Mouse (Mus musculus) forebrain, postnatal 0 days (tissue): ENCODE data around the gene Notch1. TPM values are rescaled to one million over a fixed set of nuclear protein-coding genes. Genes with fewer than 3 reads are reported as not detected.

Experiments used
- ATAC-seq: fragments of 200-750 bp; cut with Nextera tagmentation; 2 replicates; pipeline ENCODE4 v1.8.0; 2017; ENCODE audit warnings: mild to moderate bottlenecking, moderate library complexity
- DNase-seq: peaks from one replicate; pipeline ENCODE4 v3.0.0-alpha.2; 2015
- H3K27ac ChIP-seq: fragments of 300-500 bp; sonication (generic); 2 replicates; pipeline ENCODE4 v1.5.1; 2014; ENCODE audit warnings: low read depth, mild to moderate bottlenecking, antibody characterized with exemption, low read length, moderate library complexity, mixed read lengths
- H3K27me3 ChIP-seq: fragments of 300-500 bp; sonication (generic); 2 replicates; pipeline ENCODE4 v1.6.1; 2014; ENCODE audit warnings: mild to moderate bottlenecking, low read length, mixed read lengths; ENCODE audit not compliant: insufficient read depth
- H3K36me3 ChIP-seq: fragments of 300-500 bp; sonication (generic); 2 replicates; pipeline ENCODE4 v1.6.1; 2014; ENCODE audit warnings: mild to moderate bottlenecking, moderate library complexity; ENCODE audit not compliant: insufficient read depth
- H3K4me1 ChIP-seq: fragments of 300-500 bp; sonication (generic); 2 replicates; pipeline ENCODE4 v1.6.1; 2014; ENCODE audit warnings: antibody characterized with exemption; ENCODE audit not compliant: insufficient read depth
- H3K4me2 ChIP-seq: fragments of 300-500 bp; sonication (generic); 2 replicates; pipeline ENCODE4 v1.6.1; 2014; ENCODE audit warnings: low read depth, mild to moderate bottlenecking, moderate library complexity
- H3K4me3 ChIP-seq: fragments of 300-500 bp; sonication (generic); 2 replicates; pipeline ENCODE4 v1.5.1; 2014; ENCODE audit warnings: low read depth, low read length, mixed read lengths
- H3K9ac ChIP-seq: fragments of 300-500 bp; sonication (generic); 2 replicates; pipeline ENCODE4 v1.6.1; 2014; ENCODE audit warnings: mild to moderate bottlenecking
- H3K9me3 ChIP-seq: fragments of 300-500 bp; sonication (generic); 2 replicates; pipeline ENCODE4 v1.6.1; 2016; ENCODE audit warnings: low read length
- CTCF ChIP-seq: sonication (generic); IDR thresholded peaks from 2 replicates; pipeline ENCODE4 v1.5.1; 2016; ENCODE audit warnings: antibody characterized with exemption, control low read depth, low read depth
- WGBS: fragments of 180-500 bp; shearing (Covaris S2); extraction: QIAGEN DNeasy Blood & Tissue Kit; methylation state at CpG from one replicate; pipeline ENCODE4 v1.1.7; 2014; 5-methylcytosine and 5-hydroxymethylcytosine counted together
- polyA plus RNA-seq: library from polyadenylated mRNA; unstranded; fragments of >200 nt; fragmentation: Nextera tagmentation; extraction: Ambion mirVana; gene quantifications from 2 replicates; pipeline ENCODE4 v1.2.1, GENCODE M21; 2015
- total RNA-seq: library from RNA; depleted of rRNA; stranded (reverse); fragments of >200 nt; gene quantifications from 2 replicates; pipeline ENCODE4 v1.2.3, GENCODE M21; 2014

Gene Notch1
- total and polyA plus RNA-seq, 2 experiments from 2014 or later = 6.8 to 38.7 TPM

GRCm38 (mm10) chr2:26500599-26501370 lies 15.7 kb downstream of the Notch1 start:
- peaks cover 14% of the 10 kb centered on the region; the same call in 1 of the 2 replicates for H3K4me1 ChIP-seq
- 10% methylated on average over 14 of the region's 14 CpGs for WGBS
- H3K9ac ChIP-seq = 0 out of 2 replicates have a peak overlapping the region, but pooled peaks have one; percentile 14
- no peak; the same call in 1 of the 2 replicates for TF ChIP-seq CTCF
- peak overlapping the region; percentile 81 for H3K27ac ChIP-seq
- H3K9me3 ChIP-seq = no peaks in the 10 kb centered on the region
- ATAC-seq = peak; percentile 80
- no peaks in the 10 kb centered on the region for H3K36me3 ChIP-seq
- no peaks in the 10 kb centered on the region for H3K27me3 ChIP-seq
- H3K4me3 ChIP-seq = no peak overlapping the region
- peak overlapping the region; percentile 88 for H3K4me2 ChIP-seq
- peak; percentile 81 for DNase-seq

GRCm38 (mm10) chr2:26500027-26500598 lies 16.4 kb downstream of the Notch1 start:
- no peak overlapping the region for H3K9ac ChIP-seq
- peak overlapping the region; percentile 81 for H3K27ac ChIP-seq
- no peaks in the 10 kb centered on the region for H3K36me3 ChIP-seq
- WGBS = 28% methylated on average over 4 of the region's 4 CpGs
- no peaks in the 10 kb centered on the region for H3K27me3 ChIP-seq
- H3K4me1 ChIP-seq = peaks cover 14% of the 10 kb centered on the region; the same call in 1 of the 2 replicates
- H3K4me2 ChIP-seq = no peak overlapping the region
- no peak for TF ChIP-seq CTCF
- DNase-seq = peak; percentile 72
- no peaks in the 10 kb centered on the region for H3K9me3 ChIP-seq
- peak; percentile 39 for ATAC-seq
- no peak overlapping the region for H3K4me3 ChIP-seq

GRCm38 (mm10) chr2:26498694-26499093 lies 17.8 kb downstream of the Notch1 start:
- Histone ChIP-seq H3K27ac (no peak overlapping the region), H3K4me3 (no peak overlapping the region), H3K27me3 (no peaks in the 10 kb centered on the region), H3K9me3 (no peaks in the 10 kb centered on the region), H3K9ac (no peak overlapping the region), H3K36me3 (no peaks in the 10 kb centered on the region), H3K4me2 (no peak overlapping the region), H3K4me1 (peaks cover 17% of the 10 kb centered on the region)
- no peak for ATAC-seq
- no peak for DNase-seq
- no peak for TF ChIP-seq CTCF
- WGBS = 51% methylated on average over 8 of the region's 8 CpGs

GRCm38 (mm10) chr2:26497861-26498533 lies 18.5 kb downstream of the Notch1 start:
- no peak for DNase-seq
- no peak for ATAC-seq
- Histone ChIP-seq H3K4me2 (no peak overlapping the region; the same call in 1 of the 2 replicates), H3K27ac (peak overlapping the region; percentile 40; the same call in 1 of the 2 replicates), H3K9ac (no peak overlapping the region), H3K4me3 (no peak overlapping the region), H3K36me3 (no peaks in the 10 kb centered on the region), H3K4me1 (peaks cover 21% of the 10 kb centered on the region), H3K9me3 (no peaks in the 10 kb centered on the region), H3K27me3 (no peaks in the 10 kb centered on the region)
- TF ChIP-seq CTCF = no peak
- WGBS = 56% methylated on average over 11 of the region's 11 CpGs

- ATAC-seq (no peak), DNase-seq (no peak)
- H3K9ac ChIP-seq = no peak overlapping the region
- H3K36me3 ChIP-seq = no peaks in the 10 kb centered on the region
- peaks cover 19% of the 10 kb centered on the region for H3K4me1 ChIP-seq
- H3K27ac ChIP-seq = no peak overlapping the region
- H3K4me2 ChIP-seq = 0 out of 2 replicates have a peak overlapping the region, but pooled peaks have one; percentile 5
- WGBS = 43% methylated on average over 3 of the region's 3 CpGs
- H3K4me3 ChIP-seq = no peak overlapping the region
- H3K9me3 ChIP-seq = no peaks in the 10 kb centered on the region
- no peak for TF ChIP-seq CTCF
- H3K27me3 ChIP-seq = no peaks in the 10 kb centered on the region
Observed at GRCm38 (mm10) chr2:26496451-26496850, 20.0 kb downstream of the Notch1 start.

- no peak for DNase-seq
- Histone ChIP-seq H3K36me3 (no peaks in the 10 kb centered on the region), H3K27ac (no peak overlapping the region), H3K4me2 (no peak overlapping the region), H3K4me1 (peaks cover 16% of the 10 kb centered on the region), H3K27me3 (no peaks in the 10 kb centered on the region), H3K4me3 (no peak overlapping the region), H3K9me3 (no peaks in the 10 kb centered on the region), H3K9ac (no peak overlapping the region)
- no peak for ATAC-seq
- no peak for TF ChIP-seq CTCF
- 44% methylated on average over 2 of the region's 2 CpGs for WGBS
Observed at GRCm38 (mm10) chr2:26495701-26496100, 20.8 kb downstream of the Notch1 start.
